In the genomic region with DNA sequence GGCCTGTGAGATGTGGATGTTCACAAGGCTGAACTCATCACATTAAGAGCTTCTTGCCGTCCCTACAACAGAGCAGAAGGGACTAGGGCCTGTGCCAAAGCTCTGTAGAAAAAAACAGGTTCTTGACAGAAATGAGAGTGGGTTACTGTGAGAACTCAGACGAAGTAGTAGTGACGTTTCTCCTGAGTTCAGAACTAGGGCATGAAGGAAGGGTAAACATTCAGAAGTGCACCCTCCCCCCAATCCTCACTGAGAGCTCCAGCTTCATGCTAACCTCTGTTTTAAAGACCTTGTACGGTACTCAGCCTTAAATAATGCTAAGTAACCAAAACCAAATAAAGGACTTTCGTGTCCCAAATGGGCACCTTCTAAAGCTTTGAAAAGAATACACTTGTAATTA, we compare ENCODE assay signal across 27 mouse cellular contexts.
DNase-seq lines count a peak whose midpoint lies in the region; ATAC-seq and TF ChIP-seq lines count a peak whose summit lies in the region.
"Had no signal": no experiment of that assay in that cellular context is flagged by ENCODE, and none has a peak within 500 bp of the region (broad histone marks: within the 10 kb centered on the region; RNA-seq: fewer than 3 reads in every experiment).

No protein-coding gene starts in this region.

- peak; percentile 74 for ATAC-seq in lung, embryonic 14.5 days (ENCODE audit: insufficient read depth)
- ATAC-seq: activated CD4-positive, CD25-positive, alpha-beta regulatory T cell, adult 4 months; midbrain, embryonic 16.5 days had no signal

- no peak overlapping the region for H3K27ac ChIP-seq in lung, embryonic 14.5 days (ENCODE audit: low read depth)
- H3K27ac ChIP-seq: embryonic facial prominence, embryonic 13.5 days; forebrain, embryonic 12.5 days; hindbrain, embryonic 15.5 days; layer of hippocampus, adult 2 months; limb, embryonic 13.5 days; neural tube, embryonic 12.5 days had no signal

- WGBS in lung, embryonic 14.5 days = 36% methylated on average over 5 of the region's 5 CpGs

- TF ChIP-seq POLR2A in brain, embryonic 14.5 days (IDR thresholded peaks at IDR 0.05; ENCODE audit: borderline replicate concordance, extremely low read depth, insufficient read depth, insufficient read length, poor library complexity, severe bottlenecking) = no peak

- peak; percentile 17 to 30 for DNase-seq in cerebellum, postnatal 10 days
- DNase-seq in cerebellum, postnatal 36 days = no peak
- peak; percentile 59 for DNase-seq in lung, embryonic 14.5 days
- DNase-seq in lung, postnatal 14 days = no peak
- peak; percentile 58 for DNase-seq in brain, embryonic 14.5 days (ENCODE audit: low read depth)
- DNase-seq in lung, postnatal 36 days = peak; percentile 3
- DNase-seq in urinary bladder, adult 2 months (ENCODE audit: low spot score) = no peak
- DNase-seq: adrenal gland, adult 2 months; adrenal gland, postnatal 36 days; gastrocnemius, postnatal 10 days; heart, postnatal 36 days; kidney, adult 2 months; right cerebral cortex, adult 18-20 months had no signal

- no peak overlapping the region for H3K9ac ChIP-seq in lung, embryonic 14.5 days
- H3K9ac ChIP-seq: embryonic facial prominence, embryonic 13.5 days; forebrain, embryonic 12.5 days; hindbrain, embryonic 15.5 days; limb, embryonic 13.5 days; neural tube, embryonic 12.5 days had no signal

- H3K4me2 ChIP-seq in lung, embryonic 14.5 days = no peak overlapping the region
- H3K4me2 ChIP-seq: embryonic facial prominence, embryonic 13.5 days; forebrain, embryonic 12.5 days; heart, embryonic 11.5 days; hindbrain, embryonic 15.5 days; limb, embryonic 13.5 days; liver, embryonic 11.5 days; neural tube, embryonic 12.5 days had no signal

- no peaks in the 10 kb centered on the region for H3K27me3 ChIP-seq in lung, embryonic 14.5 days (ENCODE audit: insufficient read depth, low read length)
- H3K27me3 ChIP-seq: CH12.LX; hindbrain, embryonic 15.5 days had no signal

- no peak for TF ChIP-seq CTCF in lung, embryonic 14.5 days (IDR thresholded peaks at IDR 0.05; ENCODE audit: low read depth)
- no peak for TF ChIP-seq CTCF in brain, embryonic 14.5 days (IDR thresholded peaks at IDR 0.05; ENCODE audit: borderline replicate concordance, extremely low read depth, insufficient read depth, insufficient read length)

- H3K36me3 ChIP-seq in lung, embryonic 14.5 days (ENCODE audit: insufficient read depth) = no peaks in the 10 kb centered on the region
- H3K36me3 ChIP-seq: embryonic facial prominence, embryonic 13.5 days; forebrain, embryonic 12.5 days; hindbrain, embryonic 15.5 days; limb, embryonic 13.5 days; midbrain, embryonic 10.5 days; neural tube, embryonic 12.5 days had no signal

- H3K4me3 ChIP-seq in lung, embryonic 14.5 days (ENCODE audit: low read depth, low read length) = no peak overlapping the region
- H3K4me3 ChIP-seq: embryonic facial prominence, embryonic 13.5 days; erythroblast, embryonic 14.5 days; forebrain, embryonic 12.5 days; hindbrain, embryonic 15.5 days; layer of hippocampus, adult 2 months; limb, embryonic 13.5 days; midbrain, embryonic 10.5 days; myocyte; neural tube, embryonic 12.5 days had no signal

- peaks cover 13% of the 10 kb centered on the region for H3K4me1 ChIP-seq in lung, embryonic 14.5 days (ENCODE audit: insufficient read depth)

- H3K9me3 ChIP-seq in lung, embryonic 14.5 days (ENCODE audit: low read depth, low read length) = no peaks in the 10 kb centered on the region
- H3K9me3 ChIP-seq: forebrain, embryonic 12.5 days; hindbrain, embryonic 15.5 days; midbrain, embryonic 10.5 days; neural tube, embryonic 12.5 days had no signal

Comparison
In these comparisons a context has a peak if more than half of its experiments do, and no peak if none do; other contexts are left out.
1. DNase-seq: peak in cerebellum, postnatal 10 days (2 of 2), lung, embryonic 14.5 days (single experiment), brain, embryonic 14.5 days (single experiment) and lung, postnatal 36 days (single experiment); none in cerebellum, postnatal 36 days (0 of 2), lung, postnatal 14 days (single experiment) and urinary bladder, adult 2 months (single experiment).